Mouse (Mus musculus): ENCODE data around the gene Ghdc.

- TF ChIP-seq CTCF (IDR thresholded peaks at IDR 0.05; ENCODE audit: low read depth, low read length) (no peak), POLR2A (IDR thresholded peaks at IDR 0.05; ENCODE audit: extremely low read depth, insufficient read depth, low read length) (no peak)
These were observed 16.6 kb downstream of the Ghdc start for GRCm38 (mm10) chr11:100754021-100754692.

All from liver, adult 2 months (tissue).